Mouse (Mus musculus): ENCODE data around the gene Plpp1.

DNA sequence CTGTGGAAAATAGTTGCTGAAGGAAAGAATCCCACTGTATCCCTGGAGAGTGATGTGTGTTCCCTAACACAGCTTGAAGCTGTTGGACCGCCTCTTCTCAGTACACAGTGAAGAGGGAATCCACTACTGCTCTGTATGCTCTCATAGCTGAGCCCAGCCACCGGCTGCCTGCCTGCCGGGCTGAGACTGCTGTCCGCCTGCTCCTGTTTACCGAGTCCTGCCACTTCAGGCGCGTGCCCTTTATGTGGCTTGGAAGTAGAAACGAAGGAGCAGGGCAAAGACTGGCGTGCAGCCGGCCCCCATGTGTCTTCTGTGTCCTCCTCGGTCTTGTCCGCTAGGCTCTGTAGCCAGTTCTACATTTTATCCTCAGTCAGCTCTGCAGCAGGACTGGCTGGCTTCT is 34.5 kb downstream of the Plpp1 start:
- no peak for TF ChIP-seq CTCF (IDR thresholded peaks at IDR 0.05; ENCODE audit: borderline replicate concordance, control insufficient read depth, extremely low read depth, insufficient read depth, low read length, poor library complexity)
- TF ChIP-seq POLR2A (IDR thresholded peaks at IDR 0.05; ENCODE audit: control insufficient read depth, extremely low read depth, insufficient read depth, low read length, poor library complexity), result no peak
